Mouse (Mus musculus): ENCODE measurements around the gene Bri3.

Gene Bri3

DNA sequence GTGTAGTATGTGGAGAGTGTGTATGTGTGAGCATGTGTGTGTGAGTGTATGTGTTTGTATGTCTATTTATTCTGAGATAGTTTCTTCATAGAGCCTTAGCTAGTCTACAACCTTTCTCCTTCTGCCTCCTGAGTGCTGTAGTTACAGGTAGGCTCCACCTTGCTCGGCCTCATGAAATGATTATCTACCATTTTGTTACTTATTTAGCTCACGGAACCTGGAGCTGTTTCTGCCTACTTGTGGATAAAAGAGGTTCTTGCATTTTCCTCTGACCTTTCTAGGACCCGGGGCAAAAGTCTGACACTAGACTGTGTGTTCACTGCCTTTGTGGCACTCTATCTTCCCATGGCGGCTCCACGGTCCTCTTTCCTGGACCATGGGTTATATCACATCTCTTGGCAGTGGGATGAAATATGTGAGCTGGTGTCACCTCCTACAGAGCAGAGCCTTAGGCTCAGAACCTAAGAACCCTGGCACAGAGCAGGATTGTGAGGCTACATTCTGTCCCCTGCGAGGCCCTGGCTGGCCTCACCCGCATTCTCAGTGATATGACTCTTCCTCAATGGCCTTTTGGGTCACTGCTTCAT lies at the start of gene Bri3:
TSS of gene Bri3 (plus strand) at position 537 of the 587 bp plus-strand sequence.
- no peak for DNase-seq (ENCODE audit: low spot score in 2 of 2)

DNA sequence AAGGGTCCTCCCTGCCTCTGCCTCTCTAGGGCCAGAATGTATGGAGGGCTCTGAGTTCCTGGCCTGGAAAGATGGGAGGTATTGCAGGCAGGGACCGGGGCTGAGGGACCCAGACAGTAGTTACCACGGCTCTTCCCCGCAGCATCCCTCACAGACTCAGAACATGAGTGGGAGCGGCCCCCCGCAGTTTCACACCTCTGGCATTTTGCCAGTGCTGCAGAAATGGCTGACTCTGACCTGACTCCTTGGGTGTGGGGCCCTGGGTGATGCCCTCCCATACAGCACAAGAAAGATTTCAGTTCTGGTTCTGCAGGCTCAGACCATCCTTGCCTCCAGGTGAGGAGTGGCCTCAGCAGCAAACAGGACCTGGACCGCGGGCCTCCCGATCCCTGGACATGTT lies 48.7 kb upstream of the Bri3 start:
- no peak for DNase-seq (ENCODE audit: low spot score in 2 of 2)

DNA sequence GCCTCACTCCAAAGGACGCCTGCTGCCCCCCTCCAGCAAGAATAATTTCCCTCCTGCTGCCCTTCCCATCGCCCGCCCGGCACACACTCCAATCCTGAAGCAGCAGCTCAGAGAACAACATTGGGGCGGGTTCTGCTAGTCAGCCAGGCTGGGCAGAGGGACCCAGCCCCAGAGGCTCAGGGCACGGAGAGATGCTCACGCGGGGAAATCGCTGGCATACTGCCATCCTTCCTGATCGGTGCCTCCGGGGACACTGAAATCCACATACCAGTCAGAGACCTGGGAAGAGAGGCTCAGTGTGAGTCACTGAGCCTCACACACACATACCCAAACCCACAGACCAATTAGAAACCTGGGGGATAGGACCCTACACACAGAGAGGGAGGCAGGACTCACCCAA lies 43.6 kb upstream of the Bri3 start:
- no peak for DNase-seq (ENCODE audit: low spot score in 2 of 2)

DNA sequence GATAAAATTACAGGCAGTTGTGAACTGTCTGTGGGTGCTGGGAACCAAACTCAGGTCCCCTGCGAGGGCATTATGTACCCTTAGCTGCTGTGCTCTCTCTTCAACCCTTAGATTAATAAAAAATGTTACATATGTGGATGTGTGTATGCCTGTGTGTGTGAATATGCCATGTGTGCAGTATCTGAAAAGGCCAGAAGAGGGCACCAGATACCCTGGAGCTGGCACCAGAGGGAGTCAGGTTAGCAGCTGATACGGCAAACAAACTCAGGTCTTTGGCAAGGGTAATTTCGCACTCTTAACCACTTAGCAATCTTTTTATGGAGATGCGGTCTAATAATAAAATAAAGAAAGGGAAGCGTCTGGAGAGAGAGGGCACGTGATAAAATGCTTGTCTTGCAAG lies 41.8 kb upstream of the Bri3 start:
- no peak for DNase-seq (ENCODE audit: low spot score in 2 of 2)

DNA sequence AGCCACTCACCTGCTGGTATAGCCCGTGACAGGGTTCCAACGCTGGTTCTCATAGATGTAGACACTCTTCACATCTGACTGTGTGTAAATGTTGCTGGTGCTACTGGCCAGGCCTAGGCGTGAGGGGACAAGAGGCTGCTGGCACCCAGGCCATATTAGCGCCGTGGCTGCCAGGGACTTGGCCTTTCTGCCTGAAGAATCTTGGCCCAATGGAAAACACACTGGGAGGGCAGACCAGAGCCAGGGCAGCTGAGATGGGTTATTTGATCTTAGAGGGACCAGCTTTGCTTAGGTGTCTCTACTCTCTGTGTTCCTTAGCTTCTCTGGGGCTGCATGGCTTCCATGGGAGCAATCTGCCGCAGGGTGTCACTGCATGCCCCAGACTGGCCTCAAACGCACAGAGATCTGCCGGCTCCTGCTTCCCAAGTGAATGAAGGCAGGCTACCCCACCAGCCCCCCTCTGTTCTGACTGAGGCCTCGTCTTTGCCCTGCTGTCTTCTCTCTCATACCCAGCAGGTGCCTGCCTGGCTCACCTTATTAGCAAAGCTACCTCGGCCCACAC lies 40.8 kb upstream of the Bri3 start:
- no peak for DNase-seq (ENCODE audit: low spot score in 2 of 2)

DNA sequence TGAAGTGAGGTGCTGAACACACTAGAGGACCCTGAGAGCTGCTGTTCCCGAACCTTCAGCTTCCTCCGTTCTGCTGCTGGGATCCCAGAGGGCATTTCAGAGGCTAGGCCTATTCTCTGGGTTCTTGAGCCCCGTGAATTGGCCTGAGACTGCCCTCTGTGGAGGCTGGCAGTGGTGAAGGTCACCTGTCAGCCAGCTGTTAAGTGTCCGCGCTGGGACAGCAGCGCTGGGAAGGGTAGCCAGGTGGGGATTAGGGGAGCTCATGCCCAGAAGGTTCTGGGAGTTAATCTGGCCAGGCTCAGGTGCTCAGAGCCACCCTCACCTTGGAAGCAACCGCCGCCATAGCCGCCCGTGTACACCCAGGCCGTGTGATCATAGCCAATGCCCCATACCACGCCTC lies 39.9 kb upstream of the Bri3 start:
- DNase-seq (ENCODE audit: low spot score in 2 of 2) = no peak

DNA sequence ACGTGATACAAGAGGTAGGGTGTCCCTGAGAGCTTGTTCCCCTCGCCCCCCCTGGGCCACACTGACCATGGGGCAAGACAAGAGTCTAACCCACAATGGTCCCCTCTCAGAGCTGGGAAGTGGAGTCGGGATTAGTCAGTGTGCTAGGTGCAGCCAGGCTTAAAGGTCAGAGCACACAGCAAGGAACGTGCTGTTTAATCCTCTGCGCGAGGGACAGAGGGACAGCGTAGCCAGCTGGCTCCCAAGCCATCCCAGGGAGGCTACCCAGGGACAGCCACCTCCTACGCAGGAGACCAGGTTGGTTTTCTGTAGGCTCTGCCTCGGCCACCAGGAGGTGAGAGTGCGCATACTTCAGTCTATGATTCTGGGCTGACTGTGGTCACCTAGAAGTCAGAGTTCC lies 39.3 kb upstream of the Bri3 start:
- no peak for DNase-seq (ENCODE audit: low spot score in 2 of 2)

DNA sequence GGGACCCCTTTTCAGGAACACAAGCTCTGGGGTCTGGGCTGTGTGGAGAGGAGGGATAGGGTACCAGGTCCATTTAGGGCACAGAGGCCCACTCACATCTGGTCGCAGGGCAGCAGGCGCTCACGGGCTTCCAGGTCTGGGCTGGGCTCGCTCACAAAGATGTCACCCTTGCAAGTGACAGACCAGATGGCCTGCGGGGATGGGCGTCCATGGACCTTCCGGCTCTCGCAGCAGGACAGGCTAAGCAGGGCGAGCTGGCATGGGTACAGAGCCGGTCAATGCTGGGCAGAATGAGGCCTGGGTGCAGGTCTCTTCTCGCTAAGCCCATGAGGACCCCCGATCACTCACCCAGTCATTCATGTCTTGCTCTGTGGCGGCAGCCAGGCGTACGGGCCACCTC lies 38.2 kb upstream of the Bri3 start:
- DNase-seq (ENCODE audit: low spot score in 2 of 2) = no peak

DNA sequence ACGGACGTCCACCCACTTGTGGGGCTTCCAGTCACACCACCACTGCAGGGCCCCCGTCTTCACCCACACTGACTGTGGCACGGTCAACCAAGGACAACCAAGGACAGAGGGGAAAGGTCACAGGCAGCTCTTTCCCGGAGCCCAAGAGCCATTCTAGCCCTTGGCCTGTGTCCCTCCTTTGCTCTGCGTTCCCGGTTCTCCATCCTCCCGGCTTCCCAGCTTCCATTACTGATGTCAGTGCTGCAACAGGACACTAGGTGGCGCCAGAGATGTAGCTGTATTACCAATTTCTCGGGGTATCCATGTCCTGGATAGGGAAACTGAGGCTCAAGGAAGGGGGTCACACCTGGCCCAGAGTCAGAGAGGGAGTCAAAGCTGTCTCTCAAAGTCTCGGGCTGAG lies 36.8 kb upstream of the Bri3 start:
- peak; percentile 52 to 76 for DNase-seq (ENCODE audit: low spot score in 2 of 2)

DNA sequence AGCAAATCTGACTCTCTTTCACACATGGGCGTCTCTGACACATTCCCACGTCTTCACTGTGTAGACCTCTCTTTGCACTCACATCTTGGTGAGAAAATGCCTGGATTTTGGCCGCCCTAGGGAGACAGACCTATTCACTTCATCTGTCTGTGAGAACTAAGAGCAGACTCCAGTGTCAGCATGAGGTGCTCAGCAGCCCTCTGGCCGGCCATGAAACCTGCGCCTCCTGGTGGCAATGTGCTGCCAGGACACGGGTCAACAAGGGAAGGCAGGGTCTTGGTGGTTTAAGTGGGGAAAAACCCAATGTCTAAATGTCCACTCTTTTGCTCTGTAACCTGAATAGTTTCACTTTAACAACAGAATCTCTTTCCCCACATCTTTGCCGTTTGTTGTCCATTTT lies 29.8 kb upstream of the Bri3 start:
- no peak for DNase-seq (ENCODE audit: low spot score in 2 of 2)

DNA sequence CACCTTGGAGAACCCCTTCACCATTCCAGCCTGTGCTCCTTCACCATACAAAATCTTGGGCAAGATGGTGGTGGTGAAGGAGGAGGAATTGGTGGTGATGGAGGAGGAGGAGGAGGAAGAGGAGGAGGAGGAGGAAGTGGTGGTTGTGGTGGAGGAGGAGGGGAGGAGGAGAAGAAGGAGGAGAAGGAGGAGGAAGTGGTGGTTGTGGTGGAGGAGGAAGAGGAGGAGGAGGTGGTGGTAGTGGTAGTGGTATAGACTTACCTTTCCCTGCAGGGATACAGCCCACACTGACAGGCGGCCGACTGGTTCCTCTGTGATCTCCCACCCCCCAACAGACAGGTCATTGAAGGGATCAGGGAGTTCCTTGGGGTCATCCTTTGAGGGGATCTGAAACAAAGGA lies 28.2 kb upstream of the Bri3 start:
- DNase-seq (ENCODE audit: low spot score in 2 of 2) = no peak

DNA sequence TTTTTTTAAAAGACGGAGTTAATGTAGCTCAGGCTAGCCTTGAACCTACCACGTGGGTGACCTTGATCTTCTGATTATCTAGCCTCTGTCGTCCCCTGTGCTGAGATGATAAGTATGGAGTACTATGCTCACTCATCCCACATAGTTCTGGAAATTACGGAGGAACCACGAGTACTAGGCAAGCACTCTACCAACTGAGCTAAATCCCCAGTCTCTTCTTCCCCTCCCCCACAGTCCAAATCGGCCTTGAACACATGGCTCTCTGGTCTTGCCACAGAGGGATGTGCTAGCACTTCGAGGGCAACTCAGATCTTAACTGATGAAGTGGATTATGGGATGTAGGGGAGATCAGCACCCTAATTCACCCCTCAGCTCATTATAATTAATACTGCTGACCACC lies 26.2 kb upstream of the Bri3 start:
- DNase-seq (ENCODE audit: low spot score in 2 of 2) = no peak

DNA sequence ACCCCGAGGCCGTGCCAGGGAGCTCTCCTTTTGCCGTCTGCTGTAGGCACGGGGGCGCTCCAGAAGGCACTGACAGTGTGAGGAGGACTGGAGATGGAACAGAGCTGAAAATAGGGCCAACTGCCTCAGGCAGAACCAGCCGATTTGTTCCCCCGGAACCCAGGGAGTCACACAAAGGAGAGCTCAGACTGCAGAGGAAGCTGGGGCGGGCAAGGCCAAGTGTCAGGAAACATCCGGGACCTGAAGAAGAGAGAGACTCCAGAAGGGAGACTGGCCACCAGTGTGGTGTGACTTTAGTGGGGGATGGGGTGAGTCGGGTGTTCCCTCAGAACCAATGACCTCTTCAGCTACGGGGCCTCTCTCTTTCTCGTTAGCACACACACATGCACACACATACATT lies 24.9 kb upstream of the Bri3 start:
- DNase-seq (ENCODE audit: low spot score in 2 of 2) = no peak

DNA sequence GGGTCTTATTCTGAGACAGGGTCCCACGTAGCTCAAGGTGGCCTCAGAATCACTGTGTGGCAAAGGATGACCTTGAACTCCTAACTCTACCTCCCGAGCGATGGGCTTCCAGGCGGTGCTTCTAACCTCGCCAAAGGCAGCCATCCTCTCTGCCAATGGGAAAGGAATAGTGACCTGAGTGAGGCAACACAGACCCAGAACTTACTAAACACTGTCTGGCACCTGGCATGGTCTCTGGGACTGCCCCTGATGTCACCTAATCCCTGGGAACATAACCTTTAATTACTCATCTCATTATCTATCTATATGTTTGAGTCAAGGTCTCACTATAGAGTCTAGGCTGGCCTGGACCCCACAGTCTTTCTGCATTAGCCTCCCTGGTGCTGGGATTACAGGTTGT lies 24.3 kb upstream of the Bri3 start:
- DNase-seq (ENCODE audit: low spot score in 2 of 2) = no peak

DNA sequence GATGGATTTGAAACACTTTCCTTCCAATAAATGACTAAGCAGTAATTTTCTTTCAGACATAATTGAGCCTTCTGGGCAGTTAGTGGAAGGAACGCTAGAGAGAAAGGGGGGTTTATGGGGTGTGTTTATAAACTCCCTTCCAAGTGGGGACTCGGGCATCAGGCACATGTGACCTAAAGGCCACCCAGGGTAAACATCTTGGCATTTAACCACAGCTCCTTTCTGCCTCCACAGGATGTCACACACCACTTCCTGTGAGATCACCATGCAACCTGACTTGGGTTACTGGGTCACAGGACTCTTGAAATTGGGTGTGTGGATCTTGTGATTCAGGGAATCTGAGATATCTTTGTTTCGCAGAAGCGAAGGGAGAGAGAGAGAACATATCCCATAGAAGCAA lies 22.9 kb upstream of the Bri3 start:
- no peak for DNase-seq (ENCODE audit: low spot score in 2 of 2)

DNA sequence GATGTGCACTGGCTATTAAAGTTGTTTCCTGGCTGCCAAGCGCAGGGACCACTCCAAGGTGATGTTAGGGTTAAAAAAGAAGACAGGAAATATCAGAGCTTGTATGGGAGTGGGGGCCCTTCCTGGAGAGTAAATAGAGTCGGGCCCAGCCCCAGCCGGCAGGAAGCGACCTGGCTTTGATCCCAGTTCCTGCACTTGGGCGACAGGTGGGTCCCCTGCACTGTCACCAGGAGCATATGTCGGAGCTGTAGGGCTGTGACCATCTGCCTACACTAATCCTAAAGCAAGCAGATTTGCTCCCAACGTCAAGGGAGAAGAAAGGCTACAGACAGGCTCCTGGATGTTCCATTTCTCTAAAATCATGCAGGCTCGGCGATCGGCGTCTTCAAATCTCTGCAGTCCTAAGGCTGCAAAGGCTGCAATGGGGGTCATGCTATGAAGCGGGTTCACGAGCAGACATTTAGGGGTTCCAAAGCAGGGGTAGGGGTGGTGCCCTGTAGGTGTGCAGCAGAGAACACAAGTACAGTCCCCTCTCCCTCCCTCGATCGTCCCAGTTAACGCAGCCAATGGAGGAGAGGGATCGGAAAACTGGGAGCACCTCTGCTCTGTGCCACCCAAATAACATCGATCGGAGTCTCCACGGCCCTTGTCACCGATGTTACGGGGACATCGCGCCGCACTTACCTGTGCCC lies 21.3 kb upstream of the Bri3 start:
- no peak for DNase-seq (ENCODE audit: low spot score in 2 of 2)

DNA sequence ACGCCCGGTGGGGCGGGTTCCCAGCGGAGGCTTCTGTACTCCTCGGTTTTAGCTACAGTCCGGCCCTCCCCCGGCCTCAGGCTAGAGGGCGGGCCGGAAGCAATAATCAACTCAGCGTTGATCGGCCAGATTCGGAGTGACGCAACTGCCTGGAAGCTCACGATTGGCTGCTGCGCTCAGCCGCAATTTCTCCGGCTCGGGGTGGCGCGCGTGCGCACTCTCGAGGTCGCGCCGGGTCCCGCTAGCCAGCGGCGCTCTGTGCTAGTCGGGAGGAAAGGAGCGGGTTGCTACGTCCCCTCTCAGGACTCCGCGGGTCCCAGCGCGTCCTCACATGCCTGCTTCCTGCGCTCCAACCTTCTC lies 20.8 kb upstream of the Bri3 start, which contains the start of gene Tecpr1:
TSS of gene Tecpr1 (minus strand) at position 113 of the 360 bp plus-strand sequence.
- DNase-seq (ENCODE audit: low spot score in 2 of 2) = peak; percentile 94 to 96

DNA sequence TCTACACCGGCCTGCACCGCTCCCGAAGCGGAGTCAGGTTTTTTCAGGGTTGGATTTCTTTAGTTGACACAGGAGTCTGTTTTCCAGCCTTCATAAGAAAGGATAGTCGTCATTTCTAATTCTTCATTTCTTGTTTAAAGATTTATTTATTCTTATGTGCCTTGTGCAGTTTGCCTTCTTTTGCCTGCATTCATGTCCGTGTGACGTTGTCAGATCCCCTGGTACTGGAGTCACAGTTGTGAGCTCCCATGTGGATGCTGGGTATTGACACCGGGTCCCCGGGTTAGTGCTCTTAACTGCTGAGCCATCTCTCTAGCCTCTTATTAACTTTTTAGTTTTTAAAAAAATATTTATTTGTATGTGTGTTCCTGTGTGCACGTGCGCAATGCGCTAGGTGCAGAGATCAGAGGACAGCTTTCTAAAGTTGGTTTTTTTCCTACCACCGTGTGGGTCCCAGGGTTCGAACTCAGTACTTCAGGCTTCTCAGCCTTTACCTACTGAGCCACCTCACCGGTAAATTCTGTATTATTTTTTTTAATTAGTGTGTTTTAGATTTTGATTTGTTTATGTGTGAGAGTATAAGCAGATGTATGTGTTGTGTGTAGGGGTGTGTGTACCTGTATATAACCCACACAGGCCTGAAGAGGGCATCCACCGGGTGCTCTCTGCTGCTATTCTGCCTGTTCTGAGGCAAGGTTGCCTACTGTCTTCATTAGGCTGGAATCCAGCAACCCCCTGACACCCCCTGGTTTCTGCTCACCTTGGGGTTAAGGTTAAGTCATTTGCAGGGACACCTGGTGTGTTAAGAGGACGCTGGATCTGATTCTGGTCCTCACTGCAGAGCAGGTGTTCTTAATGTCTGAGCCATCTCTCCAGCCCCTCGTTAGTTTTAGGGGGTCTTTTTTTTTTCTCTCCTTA lies 20.1 kb upstream of the Bri3 start:
- no peak for DNase-seq (ENCODE audit: low spot score in 2 of 2)

DNA sequence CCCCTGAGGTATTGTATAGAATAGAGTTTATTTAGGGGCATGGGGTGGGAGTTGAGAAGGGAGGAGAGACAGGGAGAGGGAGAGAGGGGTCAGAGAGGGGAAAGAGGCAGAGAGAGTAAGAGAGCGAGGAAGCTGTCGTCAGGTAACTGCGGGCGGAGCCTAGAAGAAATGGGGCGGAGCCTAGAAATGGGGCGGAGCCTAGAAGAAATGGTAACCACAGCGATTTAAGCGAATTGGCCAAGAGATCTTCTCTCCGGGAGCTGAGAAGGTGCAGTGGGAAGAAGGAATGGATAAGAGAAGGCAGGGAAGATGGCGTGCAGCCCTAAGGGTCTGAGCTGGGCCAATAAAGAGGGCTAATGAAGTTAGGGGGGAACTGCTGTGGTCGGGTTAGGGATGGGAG lies 18.0 kb upstream of the Bri3 start:
- no peak for DNase-seq (ENCODE audit: low spot score in 2 of 2)

DNA sequence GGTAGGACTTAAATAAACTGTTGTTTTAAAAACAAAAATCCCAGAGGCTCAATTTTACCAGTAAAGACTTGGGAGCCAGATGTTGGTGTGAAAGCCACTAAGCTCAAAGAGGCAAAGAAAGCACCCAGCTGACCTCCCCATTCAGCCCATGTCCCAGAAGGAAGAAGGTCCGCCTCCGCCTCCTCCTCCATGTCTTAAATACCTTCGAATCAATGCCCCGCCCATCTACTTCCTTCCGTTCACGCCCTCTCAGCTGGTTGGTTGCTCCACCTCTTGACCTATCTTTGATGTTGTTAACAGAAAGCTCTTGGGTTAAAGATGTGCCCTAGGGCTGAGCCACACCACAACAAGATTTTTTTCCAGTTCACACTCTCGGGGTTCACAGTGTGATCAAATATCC lies 14.0 kb upstream of the Bri3 start:
- DNase-seq (ENCODE audit: low spot score in 2 of 2) = no peak

DNA sequence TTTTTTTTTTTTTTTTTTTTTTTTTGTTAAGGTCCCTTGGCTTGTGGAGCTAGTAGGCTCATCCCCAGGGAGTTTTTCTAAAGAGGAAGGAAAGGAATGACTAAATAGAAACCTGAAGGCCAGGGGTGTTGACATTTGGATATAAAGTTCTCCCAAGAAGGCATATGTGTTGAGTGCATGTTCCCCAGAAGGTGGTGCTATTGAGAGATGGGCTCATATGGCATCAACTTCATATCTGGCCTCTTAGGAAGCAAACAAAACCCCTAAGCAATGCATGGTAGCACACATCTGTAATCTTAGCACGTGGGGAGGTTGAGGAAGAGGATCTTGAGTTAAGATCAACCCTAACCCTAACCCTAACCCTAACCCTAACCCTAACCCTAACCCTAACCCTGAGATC lies 12.8 kb upstream of the Bri3 start:
- no peak for DNase-seq (ENCODE audit: low spot score in 2 of 2)

DNA sequence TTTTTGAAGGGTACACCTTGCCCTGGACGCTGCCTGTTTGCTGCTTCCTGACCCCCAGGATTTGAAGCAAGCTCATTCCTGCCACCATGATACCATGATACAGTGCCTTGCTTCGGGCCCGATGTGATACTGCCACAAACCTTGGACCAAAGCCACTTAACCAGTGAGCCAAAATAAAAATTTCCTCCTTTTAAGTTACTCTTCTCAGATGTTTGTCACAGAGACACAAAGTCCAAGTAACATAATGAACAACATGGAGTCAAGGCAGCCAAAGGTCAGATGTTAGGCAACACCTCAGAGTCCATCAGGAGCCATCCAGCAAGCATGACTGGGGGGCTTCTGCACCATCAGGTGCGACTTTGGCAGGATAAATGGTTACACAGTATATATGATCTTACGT lies 11.7 kb upstream of the Bri3 start:
- no peak for DNase-seq (ENCODE audit: low spot score in 2 of 2)

DNA sequence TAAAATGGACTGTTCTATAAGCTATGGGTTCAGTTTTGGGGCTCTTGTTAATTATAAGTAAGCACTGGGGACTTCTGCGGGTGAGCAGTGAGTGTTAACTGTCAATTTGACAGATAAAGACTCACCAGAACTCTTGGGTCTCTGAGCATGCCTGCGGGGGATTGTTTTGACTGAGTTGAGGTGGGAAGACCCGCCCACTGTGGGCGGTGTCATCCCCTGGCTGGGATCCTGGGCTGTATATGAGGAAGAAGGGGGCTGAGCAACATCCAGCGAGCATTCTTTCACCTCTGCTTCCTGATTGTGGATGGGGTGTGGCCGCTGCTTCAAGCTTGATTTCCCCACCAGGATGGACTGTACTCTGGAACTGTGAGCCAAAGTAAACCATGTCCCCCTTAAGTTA lies 10.0 kb upstream of the Bri3 start:
- DNase-seq (ENCODE audit: low spot score in 2 of 2) = no peak
